ENCODE assay signal across 9 mouse cellular contexts in the genomic region with DNA sequence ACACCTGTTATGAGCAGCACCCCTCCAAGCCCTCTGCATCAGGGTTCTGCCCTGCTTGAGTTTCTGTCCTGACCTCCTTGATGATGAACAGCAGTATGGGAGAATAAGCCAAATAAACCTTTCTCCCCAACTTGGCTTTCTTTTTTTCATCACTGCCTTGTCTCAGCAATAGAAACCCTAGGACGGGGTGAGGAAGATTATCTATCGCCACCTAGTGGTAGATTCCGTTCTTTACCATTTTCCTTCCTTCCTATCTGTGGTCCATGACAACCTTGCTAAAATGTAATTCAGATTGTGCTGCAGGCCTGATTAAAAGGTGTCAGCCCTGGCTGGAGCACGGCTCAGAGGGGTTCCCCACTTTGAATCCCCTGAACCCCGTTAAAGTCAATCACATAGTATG. TPM values are rescaled to one million over a fixed set of nuclear protein-coding genes. Genes with fewer than 3 reads are reported as not detected.
DNase-seq lines count a peak whose midpoint lies in the region; ATAC-seq lines count a peak whose summit lies in the region.
"Had no signal": no experiment of that assay in that cellular context is flagged by ENCODE, and none has a peak within 500 bp of the region (broad histone marks: within the 10 kb centered on the region; RNA-seq: fewer than 3 reads in every experiment).

No protein-coding gene starts in this region.

- 0 out of 2 replicates have a peak, but pooled peaks have one; percentile 23 for ATAC-seq in midbrain, embryonic 12.5 days (ENCODE audit: low FRiP score, low read depth)

- H3K9ac ChIP-seq in midbrain, embryonic 12.5 days (replicated peaks) = no peak overlapping the region
- H3K9ac ChIP-seq: stomach, embryonic 15.5 days had no signal

- DNase-seq in cerebellum, adult 18-20 months = peak; percentile 13 to 35
- no peak for DNase-seq in cerebellum, adult 11 months
- peak; percentile 26 for DNase-seq in right cerebral cortex, adult 18-20 months
- DNase-seq in right cerebral cortex, postnatal 14 days = no peak
- peak; percentile 47 to 70 for DNase-seq in cerebellum, postnatal 14 days
- DNase-seq in hindlimb bud, embryonic 11.5 days (ENCODE audit: extremely low spot score, low read depth, low spot score) = peak; percentile 71
- DNase-seq in urinary bladder, postnatal 4 days (ENCODE audit: low spot score in 2 of 2) = no peak

- WGBS in midbrain, embryonic 12.5 days = 2% methylated on average over 5 of the region's 5 CpGs

- no peak overlapping the region for H3K27ac ChIP-seq in midbrain, embryonic 12.5 days (replicated peaks)
- H3K27ac ChIP-seq: stomach, embryonic 15.5 days had no signal

- H3K4me2 ChIP-seq in midbrain, embryonic 12.5 days (replicated peaks) = no peak overlapping the region
- H3K4me2 ChIP-seq: stomach, embryonic 15.5 days had no signal

- H3K9me3 ChIP-seq in midbrain, embryonic 12.5 days = no peaks in the 10 kb centered on the region
- H3K9me3 ChIP-seq: stomach, embryonic 15.5 days had no signal

- no peaks in the 10 kb centered on the region for H3K36me3 ChIP-seq in midbrain, embryonic 12.5 days
- H3K36me3 ChIP-seq: stomach, embryonic 15.5 days had no signal

- peaks cover 8% of the 10 kb centered on the region for H3K4me1 ChIP-seq in midbrain, embryonic 12.5 days
- H3K4me1 ChIP-seq: stomach, embryonic 15.5 days had no signal

- no peak overlapping the region for H3K4me3 ChIP-seq in midbrain, embryonic 12.5 days
- H3K4me3 ChIP-seq: stomach, embryonic 15.5 days had no signal

- H3K27me3 ChIP-seq in midbrain, embryonic 12.5 days = no peaks in the 10 kb centered on the region
- H3K27me3 ChIP-seq: stomach, embryonic 15.5 days had no signal

RNA-seq across cellular contexts. Expression of a gene that starts 16.9 kb away (rescaled TPM):
- 0.50 and 0.67 TPM in 2 replicates for polyA plus RNA-seq in midbrain, embryonic 12.5 days (2016; fragmentation: Nextera tagmentation; extraction: Ambion mirVana)

RNA-seq across cellular contexts. Expression of a gene that starts 37.6 kb away (rescaled TPM):
- polyA plus RNA-seq in midbrain, embryonic 12.5 days (2016; fragmentation: Nextera tagmentation; extraction: Ambion mirVana) = 15.5 and 18.3 TPM in 2 replicates

RNA-seq across cellular contexts. Expression of a gene that starts 38.0 kb away (rescaled TPM):
- 37.3 and 38.2 TPM in 2 replicates for polyA plus RNA-seq in midbrain, embryonic 12.5 days (2016; fragmentation: Nextera tagmentation; extraction: Ambion mirVana)

Comparison
In these comparisons a context has a peak if more than half of its experiments do, and no peak if none do; other contexts are left out.
1. DNase-seq: peak in cerebellum, adult 18-20 months (2 of 2), right cerebral cortex, adult 18-20 months (single experiment), cerebellum, postnatal 14 days (2 of 2) and hindlimb bud, embryonic 11.5 days (single experiment); none in cerebellum, adult 11 months (single experiment), right cerebral cortex, postnatal 14 days (single experiment) and urinary bladder, postnatal 4 days (0 of 2).